Mouse (Mus musculus): ENCODE measurements around the gene Gm3055. TPM values are rescaled to one million over a fixed set of nuclear protein-coding genes. Genes with fewer than 3 reads are reported as not detected.
"Not testable (repeated sequence)": the region's sequence is repeated elsewhere in the genome, so short reads cannot be mapped to it uniquely, and the experiment has no call there.

Gene Gm3055
- 16.6 and 16.7 TPM in 2 replicates for polyA plus RNA-seq (2015; fragmentation: Nextera tagmentation; extraction: Ambion mirVana)

DNA sequence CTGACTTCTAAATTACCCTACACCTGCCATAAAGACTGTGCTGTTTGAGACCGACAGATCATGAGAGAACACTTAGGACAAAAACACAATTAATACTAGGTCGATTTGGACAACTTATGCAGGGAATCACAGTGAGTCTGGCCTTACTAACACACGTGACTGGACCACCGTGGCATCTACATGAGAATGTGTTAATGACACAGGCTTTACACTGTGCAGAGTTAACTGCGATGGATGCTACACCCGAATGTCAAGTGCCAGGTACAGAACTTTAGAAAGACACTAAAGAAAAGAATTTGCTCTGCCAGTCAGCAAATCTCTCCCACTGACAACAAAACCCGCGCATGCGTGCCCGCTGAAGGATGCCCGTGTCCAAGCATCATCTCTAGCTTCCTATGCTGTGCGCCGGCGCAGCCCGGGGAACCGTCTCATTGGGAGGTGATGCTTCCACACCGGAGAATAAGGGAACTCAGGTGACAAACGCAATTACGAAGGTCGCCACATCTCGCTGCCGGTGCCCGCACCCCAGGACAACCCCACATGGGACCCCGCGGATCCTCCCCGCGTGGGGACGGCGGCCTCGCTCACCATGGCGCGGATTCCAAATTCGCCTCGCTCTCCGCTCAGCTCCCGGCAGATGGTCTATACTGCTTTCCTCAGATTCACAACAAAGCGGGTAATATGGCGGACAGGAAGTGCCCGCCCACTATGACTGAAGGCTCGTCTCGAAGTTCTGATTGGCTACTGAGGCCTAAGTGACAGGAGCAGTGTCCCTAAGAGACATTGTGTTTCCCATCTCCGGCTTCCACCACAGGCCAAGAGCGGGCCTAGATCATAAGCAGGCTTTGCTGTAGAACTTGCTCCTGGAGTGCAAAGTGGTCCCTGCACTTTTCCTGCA lies at the start of gene Gm3055:
Gm3055 (minus strand) TSS at position 656 of the 898 bp plus-strand sequence.
- not testable (repeated sequence) for H3K4me1 ChIP-seq (replicated peaks); H3K9ac ChIP-seq; H3K27ac ChIP-seq; H3K4me2 ChIP-seq; H3K36me3 ChIP-seq; H3K4me3 ChIP-seq; H3K9me3 ChIP-seq; H3K27me3 ChIP-seq
- no CpG with 5 or more reads among the region's 43 CpGs for WGBS
- peak; percentile 98 for ATAC-seq (ENCODE audit: low FRiP score)

- 0 out of 2 replicates have a peak within 1 kb of the TSS, but pooled peaks have one; percentile 25 for H3K4me2 ChIP-seq
- ATAC-seq (ENCODE audit: low FRiP score); H3K36me3 ChIP-seq; H3K27ac ChIP-seq; H3K4me3 ChIP-seq; H3K4me1 ChIP-seq (replicated peaks); H3K27me3 ChIP-seq; H3K9me3 ChIP-seq; H3K9ac ChIP-seq: not testable (repeated sequence)
- WGBS = 23% methylated on average over 12 of the region's 20 CpGs
Measured at GRCm38 (mm10) chr10:81811899-81812298, 40.9 kb upstream of the Gm3055 start, which contains the start of gene Gm4767. Gene Gm4767 (plus strand): TSS chr10:81812186.

DNA sequence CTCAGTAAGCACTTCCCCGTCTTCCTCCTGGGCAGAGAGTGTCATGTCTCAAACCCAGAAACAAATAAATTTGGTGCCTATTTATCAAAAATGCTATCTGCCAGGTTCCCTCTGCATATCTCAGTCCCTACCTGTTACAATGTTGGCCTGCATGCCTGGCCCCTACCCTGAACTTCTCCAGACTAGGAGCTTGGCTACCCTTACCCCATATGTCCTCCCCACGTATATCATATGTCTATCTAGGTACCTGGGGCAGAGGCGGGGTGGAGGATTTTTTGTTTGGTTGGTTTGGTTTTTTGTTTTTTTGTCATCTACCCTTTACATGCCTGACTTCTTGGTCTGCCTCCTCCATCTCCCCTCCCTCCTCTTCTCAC lies 430 bp upstream of the Gm3055 start:
- not testable (repeated sequence) for H3K27ac ChIP-seq; H3K36me3 ChIP-seq; H3K9ac ChIP-seq; H3K27me3 ChIP-seq; H3K4me1 ChIP-seq (replicated peaks); H3K4me3 ChIP-seq; H3K9me3 ChIP-seq; H3K4me2 ChIP-seq
- peak; percentile 69 for ATAC-seq (ENCODE audit: low FRiP score)
- WGBS = no CpG with 5 or more reads among the region's 3 CpGs

- peak; percentile 100 for ATAC-seq (ENCODE audit: low FRiP score)
- H3K4me1 ChIP-seq (replicated peaks); H3K4me2 ChIP-seq; H3K9me3 ChIP-seq; H3K27ac ChIP-seq; H3K9ac ChIP-seq; H3K27me3 ChIP-seq; H3K36me3 ChIP-seq; H3K4me3 ChIP-seq: not testable (repeated sequence)
- WGBS = no CpG with 5 or more reads among the region's 46 CpGs
Measured at GRCm38 (mm10) chr10:81704531-81705301, 66.2 kb downstream of the Gm3055 start, which contains the start of gene Zfp433. Gene Zfp433 (plus strand): TSS chr10:81704825.

Other genes starting within 250 kb of the Gm3055 start
- 1.2 and 1.7 TPM in 2 replicates for gene Gna15, start 246.9 kb downstream of the Gm3055 start, polyA plus RNA-seq (2015; fragmentation: Nextera tagmentation; extraction: Ambion mirVana)
- gene Gna11, start 226.0 kb downstream of the Gm3055 start, polyA plus RNA-seq (2015; fragmentation: Nextera tagmentation; extraction: Ambion mirVana) = 79.8 and 82.4 TPM in 2 replicates
- 545 and 558 TPM in 2 replicates for gene Aes, start 211.7 kb downstream of the Gm3055 start, polyA plus RNA-seq (2015; fragmentation: Nextera tagmentation; extraction: Ambion mirVana)
- 27.7 and 28.9 TPM in 2 replicates for gene Tle2, start 196.6 kb downstream of the Gm3055 start, polyA plus RNA-seq (2015; fragmentation: Nextera tagmentation; extraction: Ambion mirVana)
- 3.0 and 4.2 TPM in 2 replicates for gene Tle6, start 170.1 kb downstream of the Gm3055 start, polyA plus RNA-seq (2015; fragmentation: Nextera tagmentation; extraction: Ambion mirVana)
- 1.8 and 2.7 TPM in 2 replicates for gene BC025920, start 164.9 kb downstream of the Gm3055 start, polyA plus RNA-seq (2015; fragmentation: Nextera tagmentation; extraction: Ambion mirVana)
- gene Sirt6, start 143.4 kb downstream of the Gm3055 start, polyA plus RNA-seq (2015; fragmentation: Nextera tagmentation; extraction: Ambion mirVana) = 57.7 and 63.8 TPM in 2 replicates
- 11.7 and 13.5 TPM in 2 replicates for gene Ankrd24, start 142.6 kb downstream of the Gm3055 start, polyA plus RNA-seq (2015; fragmentation: Nextera tagmentation; extraction: Ambion mirVana)
- 6.2 and 6.4 TPM in 2 replicates for gene Gm10778, start 122.1 kb downstream of the Gm3055 start, polyA plus RNA-seq (2015; fragmentation: Nextera tagmentation; extraction: Ambion mirVana)
- gene Zfp433, start 66.3 kb downstream of the Gm3055 start, polyA plus RNA-seq (2015; fragmentation: Nextera tagmentation; extraction: Ambion mirVana) = 17.5 and 18.3 TPM in 2 replicates
- 2.6 and 3.4 TPM in 2 replicates for gene Gm4767, start 41.0 kb upstream of the Gm3055 start, polyA plus RNA-seq (2015; fragmentation: Nextera tagmentation; extraction: Ambion mirVana)
- 13.7 and 14.8 TPM in 2 replicates for gene Gm32687, start 92.8 kb upstream of the Gm3055 start, polyA plus RNA-seq (2015; fragmentation: Nextera tagmentation; extraction: Ambion mirVana)
- gene Zfp781, start 159.3 kb upstream of the Gm3055 start, polyA plus RNA-seq (2015; fragmentation: Nextera tagmentation; extraction: Ambion mirVana) = 4.9 and 8.2 TPM in 2 replicates